Mouse (Mus musculus) fibroblast of lung, adult 2 months (primary cell): ENCODE results near the gene Pcp4l1.

Source experiments
- DNase-seq: peaks from one replicate; pipeline ENCODE4 v3.0.0-alpha.2; 2011; ENCODE audit warnings: low read depth

The Pcp4l1 gene

GRCm38 (mm10) chr1:171221281-171222193, 25.5 kb upstream of the Pcp4l1 start:
- DNase-seq, result no peak

- peak; percentile 31 for DNase-seq
Observed at GRCm38 (mm10) chr1:171220871-171221270, 24.8 kb upstream of the Pcp4l1 start.

DNA sequence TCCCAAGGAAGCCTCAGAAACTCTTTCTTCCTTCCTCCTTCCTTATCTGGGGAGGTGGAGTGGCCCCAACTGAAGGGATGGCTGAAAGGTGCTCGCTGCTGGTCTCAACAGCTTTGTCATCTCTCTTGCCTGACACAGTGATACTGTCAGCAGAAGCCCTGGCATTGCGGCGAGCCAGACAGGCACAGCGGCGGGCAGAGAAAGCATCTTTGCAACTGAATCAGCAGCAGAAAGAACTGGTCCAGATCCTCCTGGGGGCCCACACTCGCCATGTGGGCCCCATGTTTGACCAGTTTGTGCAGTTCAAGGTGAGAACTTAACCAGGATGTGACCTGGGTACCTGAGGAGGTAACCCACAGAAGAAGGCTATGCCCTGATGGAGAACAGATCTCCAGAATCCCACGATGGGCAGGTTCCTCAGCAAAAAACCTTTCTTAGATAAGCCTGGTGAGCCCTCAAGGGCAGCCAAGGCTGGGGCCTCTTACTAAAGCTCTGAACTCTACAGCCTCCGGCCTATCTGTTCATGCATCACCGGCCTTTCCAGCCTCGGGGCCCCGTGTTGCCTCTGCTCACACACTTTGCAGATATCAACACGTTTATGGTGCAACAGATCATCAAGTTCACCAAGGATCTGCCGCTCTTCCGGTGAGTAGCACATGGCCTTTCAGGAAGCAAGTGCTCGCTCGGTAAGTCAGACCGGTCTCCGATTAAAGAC, 20.3 kb upstream of the Pcp4l1 start:
- DNase-seq, result no peak

DNA sequence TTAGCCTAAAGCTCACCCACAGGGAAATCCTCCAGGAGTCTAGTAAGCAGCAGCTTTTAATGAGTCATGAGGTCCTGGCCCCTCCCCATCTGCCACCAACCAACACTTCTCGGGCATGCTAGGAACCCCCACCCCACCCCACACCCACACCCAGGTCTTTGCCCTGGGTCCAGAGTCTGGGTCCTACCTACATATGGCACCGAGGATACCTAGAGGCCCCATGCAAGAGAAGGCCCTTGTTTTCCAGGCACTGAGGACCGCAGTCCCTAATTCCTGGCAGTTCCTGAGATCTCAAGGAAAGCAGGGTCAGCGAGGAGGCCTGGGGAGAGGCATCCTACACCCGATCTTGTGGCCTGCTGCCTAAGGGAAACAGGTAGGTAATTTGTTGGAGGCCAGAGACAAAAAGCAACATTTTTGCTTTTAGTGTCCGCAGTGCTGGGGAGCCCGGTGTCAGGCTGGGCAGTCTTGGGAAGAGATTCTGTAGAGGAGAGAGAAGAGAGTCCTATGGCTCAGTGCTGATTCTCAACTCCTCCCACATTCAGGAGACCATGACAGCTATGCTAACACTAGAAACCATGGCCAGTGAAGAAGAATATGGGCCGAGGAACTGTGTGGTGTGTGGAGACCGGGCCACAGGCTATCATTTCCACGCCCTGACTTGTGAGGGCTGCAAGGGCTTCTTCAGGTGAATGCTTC, 17.9 kb upstream of the Pcp4l1 start, which contains the start of gene Nr1i3:
Gene Nr1i3, plus strand, starts transcription at position 170 of the 696 bp plus-strand sequence.
- no peak for DNase-seq

- DNase-seq, result no peak
Observed at GRCm38 (mm10) chr1:171212854-171213253, 16.8 kb upstream of the Pcp4l1 start.

DNA sequence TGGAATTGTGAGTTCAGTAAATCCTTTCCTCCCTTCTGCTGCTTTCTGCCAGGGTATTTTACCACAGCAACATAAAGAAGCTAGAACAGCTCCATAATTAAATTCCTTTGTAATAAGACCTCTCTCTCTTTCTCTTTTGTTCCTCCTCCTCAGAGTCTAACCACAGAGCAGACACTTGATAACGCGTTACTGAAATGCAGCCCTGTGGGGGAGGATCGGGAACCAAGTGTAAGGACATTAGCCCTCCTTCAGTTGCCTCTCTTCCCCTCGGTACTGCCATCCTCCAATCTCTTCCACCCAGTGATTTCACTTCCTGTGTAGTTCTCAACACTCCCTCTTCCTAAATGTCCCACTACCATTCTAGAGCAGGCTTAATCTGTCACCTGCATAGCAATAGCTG, 13.3 kb upstream of the Pcp4l1 start:
- no peak for DNase-seq

DNA sequence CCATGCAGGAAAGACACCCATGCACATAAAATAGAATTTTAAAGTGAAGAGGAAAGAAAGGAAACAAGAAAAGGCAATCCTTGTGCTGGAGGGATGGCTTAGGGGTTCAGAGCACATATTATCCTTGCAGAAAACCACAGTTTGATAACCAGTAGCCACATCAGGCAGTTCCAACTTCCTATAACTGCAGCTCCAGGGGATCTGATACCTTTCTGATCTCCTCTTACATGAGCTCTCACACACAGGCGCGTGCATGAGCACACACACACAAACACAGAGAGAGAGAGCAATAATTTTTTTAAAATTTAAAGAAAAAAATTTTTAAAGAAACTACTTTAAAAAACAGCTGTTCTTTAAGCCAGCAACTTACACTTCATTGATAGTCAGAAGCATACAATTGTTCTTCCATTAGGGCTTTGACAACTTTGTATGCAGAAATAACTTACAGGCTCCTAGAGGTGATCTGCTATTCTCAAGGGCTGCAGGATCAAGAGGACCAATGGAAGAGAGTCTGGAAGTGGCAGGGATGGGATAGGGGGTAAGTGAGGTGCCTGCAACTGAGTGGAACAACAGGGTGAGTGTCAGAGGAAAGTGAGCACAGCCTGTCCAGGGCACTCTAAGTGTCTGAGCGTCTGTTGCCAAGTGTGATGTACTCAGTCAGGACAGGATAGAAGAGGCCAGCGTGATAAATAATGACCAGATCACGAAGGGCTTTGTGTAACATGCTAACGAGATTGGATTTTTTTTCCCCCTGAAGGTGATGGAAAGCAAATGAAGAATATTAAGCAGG, 9.8 kb upstream of the Pcp4l1 start:
- no peak for DNase-seq

DNA sequence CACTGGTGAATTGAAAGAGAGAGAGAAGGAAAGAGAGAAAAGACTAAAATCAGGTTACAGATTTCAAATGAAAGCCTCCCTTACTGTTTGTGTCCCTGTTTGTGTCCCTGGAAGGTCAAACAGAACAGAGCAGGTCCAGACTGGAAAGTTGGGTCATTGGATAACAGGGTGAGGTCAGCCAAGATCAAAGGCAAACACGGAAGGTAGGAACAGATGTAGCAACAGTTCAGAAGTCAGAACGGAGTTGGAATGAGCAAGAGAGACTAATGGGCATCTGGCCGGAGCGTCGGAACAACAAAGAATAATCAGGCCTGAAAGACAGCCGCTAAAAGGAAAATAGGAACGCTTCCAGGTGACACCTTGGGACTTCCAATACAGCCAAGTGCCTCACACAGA, 8.2 kb upstream of the Pcp4l1 start:
- DNase-seq, result no peak

DNA sequence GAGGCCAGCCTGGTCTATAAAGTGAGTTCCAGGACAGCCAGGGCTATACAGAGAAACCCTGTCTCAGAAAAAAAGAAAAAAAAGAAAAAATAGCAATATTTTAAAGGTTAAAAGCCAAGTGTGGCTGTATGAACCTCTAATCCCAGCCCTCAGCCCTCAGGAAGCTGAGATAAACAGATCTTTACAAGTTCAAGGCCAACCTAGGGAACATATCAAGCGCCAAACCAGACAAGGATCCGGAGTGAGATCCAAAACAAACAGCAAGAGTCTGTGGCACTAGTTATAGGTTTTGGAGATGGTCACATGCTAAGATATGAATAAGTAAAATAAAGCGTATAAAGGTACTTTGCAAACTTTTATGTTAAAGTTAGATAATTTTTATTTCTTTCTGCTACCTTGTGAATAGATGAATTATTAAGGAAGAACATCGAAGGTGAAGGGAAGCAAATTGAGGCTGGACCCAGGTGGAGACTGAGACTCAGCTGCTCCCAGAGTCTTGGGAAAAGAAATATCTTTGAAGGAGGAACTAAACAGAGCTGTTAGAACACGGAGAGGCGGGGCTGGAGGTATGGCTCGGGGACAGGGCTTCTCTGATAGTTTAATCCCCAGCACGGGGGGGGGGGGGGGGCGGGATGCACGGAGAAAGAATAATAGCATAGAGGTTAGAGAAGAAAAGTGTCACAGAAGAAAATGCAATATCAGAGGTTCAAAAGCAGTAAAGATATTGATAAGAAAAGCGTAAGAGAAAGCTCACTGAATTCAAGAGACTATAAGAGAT, 7.6 kb upstream of the Pcp4l1 start:
- DNase-seq, result no peak

GRCm38 (mm10) chr1:171200769-171201168, 4.7 kb upstream of the Pcp4l1 start:
- DNase-seq, result no peak

DNA sequence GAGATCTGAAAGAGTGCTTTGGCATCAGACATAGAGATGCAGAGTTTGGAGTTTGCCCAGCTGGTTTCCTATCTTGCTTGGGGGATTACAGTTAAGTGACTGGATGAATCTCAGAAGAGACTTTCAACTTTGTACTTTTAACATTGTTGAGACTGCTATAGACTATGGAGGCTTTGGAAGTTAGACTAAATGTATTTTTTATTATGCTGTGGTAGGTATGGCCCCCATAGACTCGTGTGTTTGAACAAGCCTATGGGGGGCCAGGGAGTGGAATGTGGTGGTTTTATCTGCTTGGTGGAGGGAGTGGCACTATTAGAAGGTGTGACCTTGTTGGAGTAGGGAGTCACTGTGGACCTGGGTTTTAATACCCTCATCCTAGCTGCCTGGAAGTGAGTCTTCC, 3.5 kb upstream of the Pcp4l1 start:
- no peak for DNase-seq

GRCm38 (mm10) chr1:171195046-171195822, 834 bp downstream of the Pcp4l1 start:
- no peak for DNase-seq

DNA sequence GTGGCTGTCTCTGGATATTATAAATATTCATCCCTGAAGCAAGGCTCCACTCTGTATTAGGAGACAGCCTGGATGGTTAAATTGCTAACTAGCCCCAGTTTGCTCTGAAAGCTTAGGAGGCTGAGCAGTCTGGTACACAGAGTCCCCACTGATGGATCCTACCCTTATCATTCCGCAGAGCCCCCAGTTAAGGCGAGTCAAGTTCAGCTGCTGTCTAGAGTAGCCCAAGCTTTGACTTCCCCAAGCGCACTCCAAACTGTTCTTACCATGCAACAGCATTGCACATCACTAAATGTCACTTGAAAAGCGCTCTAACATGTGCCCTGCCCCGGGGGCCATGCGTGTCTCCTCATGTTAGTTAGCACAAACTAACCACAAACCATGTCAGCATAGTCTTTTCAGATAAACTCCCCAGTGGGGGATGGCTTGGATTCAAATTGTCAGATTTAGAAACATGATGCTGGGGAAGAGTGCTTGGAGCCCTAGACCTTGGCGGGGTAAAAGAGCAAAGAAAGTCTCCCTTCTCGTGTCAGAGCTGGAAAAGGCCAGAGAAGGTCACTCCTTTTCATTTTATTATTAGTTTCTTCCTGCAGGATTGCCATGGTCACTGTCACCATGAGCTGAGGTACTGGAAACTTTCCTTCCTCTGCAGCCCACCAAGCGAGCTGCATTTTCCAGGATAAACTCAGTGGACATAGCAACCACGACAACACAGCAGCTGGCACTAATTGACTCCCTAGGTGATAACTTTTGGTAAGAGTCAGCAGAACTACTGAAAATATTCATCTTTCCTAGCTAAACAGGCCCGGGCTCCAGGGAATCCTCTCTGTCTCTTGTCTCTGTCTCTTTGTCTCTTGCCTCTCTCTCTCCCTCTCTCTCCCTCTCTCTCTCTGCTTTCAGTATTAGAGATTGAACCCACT, 1.9 kb downstream of the Pcp4l1 start:
- DNase-seq, result no peak

- no peak for DNase-seq
Observed at GRCm38 (mm10) chr1:171193093-171193840, 2.8 kb downstream of the Pcp4l1 start.

DNA sequence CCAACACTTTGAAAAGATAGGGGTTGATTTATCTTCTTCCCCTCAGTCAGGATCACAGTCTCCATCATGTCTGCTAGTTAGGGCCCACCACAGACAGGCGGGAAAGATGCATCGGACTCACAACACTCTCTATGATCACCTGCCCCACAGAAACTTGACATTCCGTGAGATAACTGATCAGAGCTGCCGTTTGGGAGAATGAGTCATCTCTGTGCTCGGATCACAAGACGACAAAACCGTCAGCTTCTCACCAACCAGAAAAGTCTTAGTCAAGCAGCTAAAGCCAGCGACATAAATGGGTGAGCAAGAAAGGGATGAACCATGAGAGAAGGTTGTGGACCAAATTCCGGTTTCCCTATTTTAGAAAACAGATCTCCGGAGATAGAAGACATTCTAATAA, 3.8 kb downstream of the Pcp4l1 start:
- DNase-seq, result no peak

- DNase-seq, result no peak
Observed at GRCm38 (mm10) chr1:171190832-171191231, 5.2 kb downstream of the Pcp4l1 start.

GRCm38 (mm10) chr1:171189476-171190114, 6.5 kb downstream of the Pcp4l1 start:
- no peak for DNase-seq

GRCm38 (mm10) chr1:171189046-171189445, 7.0 kb downstream of the Pcp4l1 start:
- DNase-seq, result no peak
